Mouse (Mus musculus): ENCODE measurements at regions not wholly inside any gene's neighbourhood (a gene's known extent, or its start where the extent isn't known, plus 50 kb on each side); places are given as distances from the start of the nearest gene placed in this dataset.

GRCm38 (mm10) chr3:21769920-21770547, 306.4 kb upstream of the Tbl1xr1 start:
- no peak for TF ChIP-seq CTCF (IDR thresholded peaks at IDR 0.05; ENCODE audit: low read depth)
- TF ChIP-seq EP300 (IDR thresholded peaks at IDR 0.05; ENCODE audit: low read depth), result no peak

Measured in heart, postnatal 0 days (tissue).